Comparison of ENCODE assay signal across 8 mouse cellular contexts in the genomic region with DNA sequence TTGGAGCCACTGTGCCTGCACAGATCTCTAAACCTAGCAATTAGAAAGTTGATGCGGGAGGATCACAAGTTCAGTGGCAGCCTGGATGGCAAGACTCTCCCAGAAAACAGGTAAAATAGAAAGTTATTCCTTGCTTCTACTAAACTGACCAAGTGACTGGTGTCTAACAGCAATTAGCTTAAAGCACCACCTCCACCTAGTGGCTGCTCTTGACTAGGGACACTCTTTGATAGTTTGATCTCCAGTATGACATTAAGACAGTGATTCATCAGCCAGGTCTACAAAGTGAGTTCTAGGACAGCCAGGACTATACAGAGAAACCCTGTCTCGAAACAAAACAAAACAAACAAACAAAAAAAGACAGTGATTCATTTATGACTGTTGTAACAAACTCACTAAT. TPM values are rescaled to one million over a fixed set of nuclear protein-coding genes. Genes with fewer than 3 reads are reported as not detected.
A peak's percentile ranks its signal among the peaks of the same experiment; 100 is the strongest.
DNase-seq lines count a peak whose midpoint lies in the region; ATAC-seq and TF ChIP-seq lines count a peak whose summit lies in the region.

No protein-coding gene starts in this region.

- TF ChIP-seq CTCF in gastrocnemius, adult 2 months (IDR thresholded peaks at IDR 0.05) = peak; percentile 59

- no peak overlapping the region for H3K27ac ChIP-seq in gastrocnemius, adult 2 months

- intact Hi-C loops in gastrocnemius, adult 2 months (cut with DNase I) = loop anchor here (5.0 kb wide), 1 partner anchor 163 kb away; no protein-coding TSS in a partner anchor

- no peak for DNase-seq in gastrocnemius, adult 2 months
- DNase-seq in gastrocnemius, postnatal 4 days (ENCODE audit: low spot score in 2 of 2) = no peak
- peak; percentile 16 to 25 for DNase-seq in spleen, postnatal 36 days (ENCODE audit: low spot score in 2 of 2)
- no peak for DNase-seq in spleen, postnatal 4 days (ENCODE audit: low spot score in 2 of 2)
- DNase-seq in induced T-regulatory cell, adult 2 months (ENCODE audit: low read depth) = peak; percentile 44
- peak; percentile 31 for DNase-seq in retina, postnatal 1 day
- DNase-seq in thymus, postnatal 14 days = no peak

- ATAC-seq in erythroblast, adult 5-6 weeks (replicated peaks; ENCODE audit: low FRiP score, poor library complexity, severe bottlenecking) = no peak

- H3K4me3 ChIP-seq in gastrocnemius, adult 2 months = no peak overlapping the region

RNA-seq across cellular contexts. Expression of a gene that starts 5.3 kb away (rescaled TPM):
- 10 to 100 TPM; 85.3 to 99.9 TPM for total RNA-seq in gastrocnemius, adult 2 months (2021)
- total RNA-seq in gastrocnemius, postnatal 4 days (2021) = 10 to 100 TPM; 94.2 to 95.8 TPM
- total RNA-seq in erythroblast, adult 5-6 weeks (2015; ENCODE audit: low replicate concordance) = 19.4 and 22.9 TPM in 2 replicates
- 9.5 and 26.6 TPM in 2 replicates for total RNA-seq in erythroblast, adult 5-6 weeks (2017; ENCODE audit: low replicate concordance)

RNA-seq across cellular contexts. Expression of a gene that starts 40.5 kb away (rescaled TPM):
- not detected for total RNA-seq in gastrocnemius, adult 2 months (2021)
- total RNA-seq in gastrocnemius, postnatal 4 days (2021) = under 1 TPM in 1 of 2 experiments, not detected in 1; 0.29 TPM
- 4.6 and 10.4 TPM in 2 replicates for total RNA-seq in erythroblast, adult 5-6 weeks (2015; ENCODE audit: low replicate concordance)
- total RNA-seq in erythroblast, adult 5-6 weeks (2017; ENCODE audit: low replicate concordance) = 5.3 and 15.9 TPM in 2 replicates

Comparison
In these comparisons a context has a peak if more than half of its experiments do, and no peak if none do; other contexts are left out.
1. DNase-seq: peak in spleen, postnatal 36 days (2 of 2), induced T-regulatory cell, adult 2 months (single experiment) and retina, postnatal 1 day (single experiment); none in gastrocnemius, adult 2 months (single experiment), gastrocnemius, postnatal 4 days (0 of 2), spleen, postnatal 4 days (0 of 2) and thymus, postnatal 14 days (single experiment).
2. RNA of a gene that starts 40.5 kb away (total RNA-seq): 4.6 to 15.9 TPM in erythroblast, adult 5-6 weeks; 0.29 TPM in gastrocnemius, postnatal 4 days and not detected in gastrocnemius, adult 2 months; every median in the first group is over 4 times any median in the second.